Mouse (Mus musculus) cortical plate, adult 2 months (tissue): ENCODE results near the gene Spag7.
A peak's percentile ranks its signal among the peaks of the same experiment; 100 is the strongest.

ENCODE experiments used
- CTCF ChIP-seq: fragments of 200-500 bp; IDR thresholded peaks from 2 replicates; pipeline ENCODE4 v1.5.1; 2011; ENCODE audit warnings: mild to moderate bottlenecking, control low read depth, low read length; ENCODE audit not compliant: insufficient read depth; ENCODE audit errors: extremely low read depth
- POLR2A ChIP-seq: fragments of 200-500 bp; IDR thresholded peaks from 2 replicates; pipeline ENCODE4 v1.6.1; 2011; ENCODE audit warnings: mild to moderate bottlenecking, low read length, control low read depth; ENCODE audit not compliant: insufficient read depth; ENCODE audit errors: extremely low read depth

GRCm38 (mm10) chr11:70615074-70615473 is 54.1 kb downstream of the Spag7 start:
- TF ChIP-seq CTCF (no peak), POLR2A (0 out of 2 replicates have a peak, but pooled peaks have one; percentile 5)
